Mouse (Mus musculus) spleen, adult 18-20 months (tissue): ENCODE measurements around the gene Ambra1.
"Not testable (repeated sequence)": the region's sequence is repeated elsewhere in the genome, so short reads cannot be mapped to it uniquely, and the experiment has no call there.

Source experiments
- DNase-seq, 2 experiments: peaks; one replicate each; pipeline ENCODE4 v3.0.0; 2022; ENCODE audit warnings: mixed read lengths in 2 of 2

Gene Ambra1

GRCm38 (mm10) chr2:91729971-91730821 lies at the start of gene Ambra1:
TSS of gene Ambra1 (plus strand) at chr2:91730134.
- DNase-seq = peak; percentile 55 to 78

GRCm38 (mm10) chr2:91682850-91683249 lies 47.1 kb upstream of the Ambra1 start:
- DNase-seq = no peak

- DNase-seq = no peak
Measured at GRCm38 (mm10) chr2:91683919-91684318, 46.0 kb upstream of the Ambra1 start.

- DNase-seq = no peak
Measured at GRCm38 (mm10) chr2:91689452-91689851, 40.5 kb upstream of the Ambra1 start.

GRCm38 (mm10) chr2:91695436-91696224 lies 34.3 kb upstream of the Ambra1 start:
- DNase-seq = no peak

GRCm38 (mm10) chr2:91696225-91696590 lies 33.7 kb upstream of the Ambra1 start:
- no peak for DNase-seq

GRCm38 (mm10) chr2:91699225-91699624 lies 30.7 kb upstream of the Ambra1 start:
- no peak for DNase-seq

- no peak for DNase-seq
Measured at GRCm38 (mm10) chr2:91701366-91701765, 28.6 kb upstream of the Ambra1 start.

GRCm38 (mm10) chr2:91705736-91706135 lies 24.2 kb upstream of the Ambra1 start:
- DNase-seq = no peak

- DNase-seq = no peak
Measured at GRCm38 (mm10) chr2:91706456-91706855, 23.5 kb upstream of the Ambra1 start.

- DNase-seq = no peak
Measured at GRCm38 (mm10) chr2:91708361-91708760, 21.6 kb upstream of the Ambra1 start.

GRCm38 (mm10) chr2:91710272-91711234 lies 19.4 kb upstream of the Ambra1 start, which contains the start of the genes Atg13 and Harbi1:
TSS of gene Atg13 (minus strand) at chr2:91710576.
TSS of gene Harbi1 (plus strand) at chr2:91710852.
- DNase-seq = peak; percentile 84 to 93

- DNase-seq = peak in 1 of 2 experiments; percentile 3
Measured at GRCm38 (mm10) chr2:91711256-91711925, 18.5 kb upstream of the Ambra1 start.

GRCm38 (mm10) chr2:91714921-91715320 lies 15.0 kb upstream of the Ambra1 start:
- DNase-seq = no peak

GRCm38 (mm10) chr2:91718276-91718675 lies 11.7 kb upstream of the Ambra1 start:
- DNase-seq = no peak

- DNase-seq = no peak
Measured at GRCm38 (mm10) chr2:91723382-91723781, 6.6 kb upstream of the Ambra1 start.

- DNase-seq = no peak
Measured at GRCm38 (mm10) chr2:91723951-91724350, 6.0 kb upstream of the Ambra1 start.

GRCm38 (mm10) chr2:91724716-91725115 lies 5.2 kb upstream of the Ambra1 start:
- no peak for DNase-seq

GRCm38 (mm10) chr2:91725476-91725875 lies 4.5 kb upstream of the Ambra1 start:
- not testable (repeated sequence) for DNase-seq

GRCm38 (mm10) chr2:91727011-91727410 lies 2.9 kb upstream of the Ambra1 start:
- no peak for DNase-seq

- no peak for DNase-seq
Measured at GRCm38 (mm10) chr2:91729571-91729970, 363 bp upstream of the Ambra1 start.

- no peak for DNase-seq
Measured at GRCm38 (mm10) chr2:91735221-91735620, 5.3 kb downstream of the Ambra1 start.
